Mouse (Mus musculus): ENCODE data around the gene Tap2.
A peak's percentile ranks its signal among the peaks of the same experiment; 100 is the strongest.

DNA sequence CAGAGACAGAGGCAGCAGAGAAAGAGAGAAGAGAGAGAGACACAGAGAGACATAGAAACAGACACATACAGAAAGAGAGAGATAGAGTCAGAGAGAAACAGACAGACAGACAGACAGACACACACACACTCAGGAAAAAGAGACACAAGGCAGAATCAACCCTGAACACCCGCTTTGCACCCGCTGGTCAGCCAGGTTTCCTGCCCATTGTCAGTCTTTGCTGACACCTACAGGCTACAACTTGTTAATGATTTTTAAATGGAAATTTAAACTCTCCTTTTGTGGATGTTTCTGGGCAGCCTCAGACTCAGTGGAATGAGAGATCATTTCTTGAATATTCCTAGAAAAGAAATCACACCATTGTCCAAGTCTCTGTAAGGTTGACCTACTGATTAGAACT is 34.0 kb upstream of the Tap2 start:
- TF ChIP-seq POLR2A (IDR thresholded peaks at IDR 0.05; ENCODE audit: extremely low read depth, insufficient read depth, low read length) (no peak), CTCF (IDR thresholded peaks at IDR 0.05; ENCODE audit: low read depth, low read length) (peak; percentile 73)

Measured in liver, adult 2 months (tissue).